Mouse (Mus musculus) CH12.LX (cell line): Measurements from ENCODE around the gene Wdr34.

Experiments
- HCFC1 ChIP-seq: IDR thresholded peaks from 2 replicates; pipeline ENCODE4 v1.6.1; 2012; ENCODE audit warnings: low read depth, mild to moderate bottlenecking, inconsistent platforms, low read length, improper control_type of control experiment
- MAZ ChIP-seq: IDR thresholded peaks from 2 replicates; pipeline ENCODE4 v1.6.1; 2012; ENCODE audit warnings: low read depth, mild to moderate bottlenecking, inconsistent platforms, low read length, improper control_type of control experiment, moderate library complexity
- POLR2A ChIP-seq: IDR thresholded peaks from 2 replicates; pipeline ENCODE4 v1.6.1; 2011; ENCODE audit warnings: low read depth, mild to moderate bottlenecking, improper control_type of control experiment, low read length
- UBTF ChIP-seq: IDR thresholded peaks from 2 replicates; pipeline ENCODE4 v1.6.1; 2012; ENCODE audit warnings: low read depth, mild to moderate bottlenecking, inconsistent platforms, low read length, improper control_type of control experiment, moderate library complexity
- ZNF384 ChIP-seq: IDR thresholded peaks from 2 replicates; pipeline ENCODE4 v1.6.1; 2012; ENCODE audit warnings: low read depth, low read length, improper control_type of control experiment, inconsistent platforms

DNA sequence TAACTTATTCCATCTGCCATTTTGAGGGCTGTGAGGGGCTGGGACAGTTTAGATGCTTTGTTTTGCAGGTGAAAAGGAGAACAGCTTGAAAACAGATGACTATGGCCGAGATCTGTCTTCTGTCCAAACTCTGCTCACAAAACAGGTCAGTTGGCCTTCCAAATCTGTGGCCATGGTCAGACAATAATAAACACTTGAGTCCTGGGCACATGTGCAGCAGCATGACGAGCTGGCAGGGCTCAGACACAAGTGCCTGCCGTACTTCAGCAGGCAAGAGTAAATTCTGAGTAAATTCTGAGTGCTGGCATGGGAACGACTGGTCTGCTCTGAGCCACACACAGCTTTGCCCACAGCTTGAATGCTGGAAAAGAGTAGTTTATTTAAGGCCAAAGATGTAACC, 23.2 kb downstream of the Wdr34 start:
- TF ChIP-seq HCFC1 (no peak), ZNF384 (no peak), MAZ (no peak), POLR2A (no peak), UBTF (no peak)
